Mouse (Mus musculus): ENCODE data around the gene Nit1. TPM values are rescaled to one million over a fixed set of nuclear protein-coding genes. Genes with fewer than 3 reads are reported as not detected.

Gene Nit1
- total and polyA plus RNA-seq, 3 experiments, result 39.5 to 51.4 (median 40.8) TPM

DNA sequence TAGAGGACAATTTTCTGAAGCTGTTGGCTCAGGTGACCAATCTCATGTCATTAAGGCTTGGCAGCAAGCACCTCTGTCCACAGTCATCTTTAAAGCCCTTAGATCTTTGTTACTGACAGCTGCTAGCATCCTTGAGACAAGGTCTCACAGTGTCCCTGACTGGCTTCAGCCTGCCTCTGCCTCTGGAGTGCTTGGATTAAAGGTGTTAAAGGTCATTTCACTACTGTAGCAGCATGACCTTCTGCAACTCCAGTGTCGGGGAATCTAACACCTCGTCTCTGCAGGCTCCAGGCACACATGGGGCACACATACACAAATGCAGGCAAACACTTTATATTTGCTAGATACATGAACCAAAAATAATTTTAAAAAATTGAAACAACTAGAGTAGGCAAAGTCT lies 19.9 kb downstream of the Nit1 start:
- H3K4me1 ChIP-seq (ENCODE audit: control insufficient read depth in 1 of 2, insufficient read depth in 2 of 2), result peaks cover 8 to 36% of the 10 kb centered on the region in 2 experiments
- in situ Hi-C loops (cut with MboI; ENCODE audit: low pct_ligation_motif_present, low pct_unique_long_range_greater_than_20kb, low sequenced_read_pairs) (no loop called here), dilution Hi-C loops (cut with MboI; ENCODE audit: extremely low pct_ligation_motif_present, extremely low pct_unique_long_range_greater_than_20kb, low sequenced_read_pairs) (no loop called here)
- DNase-seq (ENCODE audit: extremely low read depth), result no peak
- TF ChIP-seq MAFK (IDR thresholded peaks at IDR 0.05; ENCODE audit: insufficient replicate concordance, low read length) (no peak), ZC3H11A (IDR thresholded peaks at IDR 0.05; ENCODE audit: low read depth, low read length) (no peak), UBTF (IDR thresholded peaks at IDR 0.05; ENCODE audit: low read depth, low read length) (no peak), ELF1 (IDR thresholded peaks at IDR 0.05; ENCODE audit: low read depth, low read length) (no peak), MEF2A (IDR thresholded peaks at IDR 0.05; ENCODE audit: borderline replicate concordance, low read depth, low read length) (no peak), SMC3 (IDR thresholded peaks at IDR 0.05; ENCODE audit: low read depth, low read length) (no peak), JUN (IDR thresholded peaks at IDR 0.05; ENCODE audit: insufficient read depth, low read depth, low read length) (no peak), SIN3A (IDR thresholded peaks at IDR 0.05; ENCODE audit: low read length) (no peak), MAX (IDR thresholded peaks at IDR 0.05; ENCODE audit: low read length) (no peak), EP300 (IDR thresholded peaks at IDR 0.05; ENCODE audit: low read length) (no peak), MXI1 (IDR thresholded peaks at IDR 0.05; ENCODE audit: low read depth, low read length) (no peak), ZMIZ1 (IDR thresholded peaks at IDR 0.05; ENCODE audit: low read depth, low read length) (no peak), GABPA (IDR thresholded peaks at IDR 0.05; ENCODE audit: insufficient replicate concordance, low read depth, low read length) (no peak)
- H3K27ac ChIP-seq (ENCODE audit: insufficient read depth, low read depth), result no peak overlapping the region
- H3K9ac ChIP-seq (ENCODE audit: insufficient read depth, low read depth), result no peak overlapping the region
- H3K9me3 ChIP-seq (replicated peaks; ENCODE audit: low read length), result no peaks in the 10 kb centered on the region
- H3K79me2 ChIP-seq (replicated peaks; ENCODE audit: control insufficient read depth, extremely low read depth, insufficient read depth, poor library complexity, severe bottlenecking), result peaks cover 35% of the 10 kb centered on the region
- H3K4me2 ChIP-seq (ENCODE audit: insufficient read depth, low read depth, poor library complexity, severe bottlenecking), result no peak overlapping the region
- no peak overlapping the region for H3K4me3 ChIP-seq (replicated peaks in 1 of 3; ENCODE audit: low read depth in 2 of 3, low read length in 2 of 3, poor library complexity in 1 of 3)
- no peaks in the 10 kb centered on the region for H3K27me3 ChIP-seq (replicated peaks)
- peaks cover 2 to 24% of the 10 kb centered on the region in 2 experiments for H3K36me3 ChIP-seq (replicated peaks in 1 of 2; ENCODE audit: control insufficient read depth in 1 of 2, insufficient read depth in 1 of 2, low read length in 1 of 2)

DNA sequence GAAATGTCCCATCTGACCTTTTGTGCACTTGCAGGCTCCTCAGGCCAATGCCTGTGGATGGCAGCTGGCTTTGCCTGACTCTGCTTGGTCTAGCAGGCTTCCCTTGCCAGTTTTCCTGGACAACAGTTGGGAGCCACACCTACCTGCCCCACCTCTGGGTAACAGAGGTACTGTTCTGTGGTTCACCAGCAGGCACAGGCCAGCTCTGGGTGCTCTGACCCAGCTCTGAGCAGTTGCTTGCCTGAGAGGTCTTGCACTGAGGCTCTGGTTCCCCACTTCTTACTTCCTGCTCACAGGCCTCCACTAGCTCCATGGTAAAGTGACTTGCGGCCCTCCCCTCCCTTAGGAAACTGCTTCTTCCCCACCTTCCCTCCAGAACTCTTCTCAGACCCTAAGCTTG lies 23.4 kb downstream of the Nit1 start:
- Histone ChIP-seq H3K4me2 (ENCODE audit: insufficient read depth, low read depth, poor library complexity, severe bottlenecking) (no peak overlapping the region), H3K9ac (ENCODE audit: insufficient read depth, low read depth) (no peak overlapping the region), H3K36me3 (replicated peaks in 1 of 2; ENCODE audit: control insufficient read depth in 1 of 2, insufficient read depth in 1 of 2, low read length in 1 of 2) (peaks cover 2 to 24% of the 10 kb centered on the region in 2 experiments), H3K4me3 (replicated peaks in 1 of 3; ENCODE audit: low read depth in 2 of 3, low read length in 2 of 3, poor library complexity in 1 of 3) (no peak overlapping the region), H3K27me3 (replicated peaks) (no peaks in the 10 kb centered on the region), H3K9me3 (replicated peaks; ENCODE audit: low read length) (no peaks in the 10 kb centered on the region), H3K4me1 (ENCODE audit: control insufficient read depth in 1 of 2, insufficient read depth in 2 of 2) (peaks cover 5 to 24% of the 10 kb centered on the region in 2 experiments; a peak in 3 of 4 replicates), H3K79me2 (replicated peaks; ENCODE audit: control insufficient read depth, extremely low read depth, insufficient read depth, poor library complexity, severe bottlenecking) (peaks cover 12% of the 10 kb centered on the region), H3K27ac (ENCODE audit: insufficient read depth, low read depth) (no peak overlapping the region)
- TF ChIP-seq UBTF (IDR thresholded peaks at IDR 0.05; ENCODE audit: low read depth, low read length), result no peak
- TF ChIP-seq ZMIZ1 (IDR thresholded peaks at IDR 0.05; ENCODE audit: low read depth, low read length), result no peak
- TF ChIP-seq JUN (IDR thresholded peaks at IDR 0.05; ENCODE audit: insufficient read depth, low read depth, low read length), result no peak
- TF ChIP-seq NELFE (IDR thresholded peaks at IDR 0.05; ENCODE audit: low read depth, low read length), result no peak
- no peak for TF ChIP-seq CTCF (conservative IDR thresholded peaks at IDR 0.05 in 1 of 2, IDR thresholded peaks at IDR 0.05 in 1 of 2; ENCODE audit: low read depth in 2 of 2, low read length in 2 of 2)
- TF ChIP-seq POLR2A (IDR thresholded peaks at IDR 0.05; ENCODE audit: low read depth, low read length), result no peak
- TF ChIP-seq RCOR1 (conservative IDR thresholded peaks at IDR 0.05; ENCODE audit: low read depth, low read length), result no peak
- TF ChIP-seq MYC (IDR thresholded peaks at IDR 0.05; ENCODE audit: low read depth, low read length), result no peak
- TF ChIP-seq POLR2AphosphoS2 (IDR thresholded peaks at IDR 0.05; ENCODE audit: low read depth, low read length), result no peak
- TF ChIP-seq GABPA (IDR thresholded peaks at IDR 0.05; ENCODE audit: insufficient replicate concordance, low read depth, low read length), result no peak
- no peak for TF ChIP-seq IRF4 (IDR thresholded peaks at IDR 0.05; ENCODE audit: low read depth, low read length)
- no peak for TF ChIP-seq MXI1 (IDR thresholded peaks at IDR 0.05; ENCODE audit: low read depth, low read length)
- no peak for TF ChIP-seq MAFK (IDR thresholded peaks at IDR 0.05; ENCODE audit: insufficient replicate concordance, low read length)
- TF ChIP-seq TBP (conservative IDR thresholded peaks at IDR 0.05; ENCODE audit: low read depth, low read length), result no peak
- DNase-seq (ENCODE audit: extremely low read depth), result no peak
- dilution Hi-C loops (cut with MboI; ENCODE audit: extremely low pct_ligation_motif_present, extremely low pct_unique_long_range_greater_than_20kb, low sequenced_read_pairs), result no loop called here
- in situ Hi-C loops (cut with MboI; ENCODE audit: low pct_ligation_motif_present, low pct_unique_long_range_greater_than_20kb, low sequenced_read_pairs), result no loop called here
